Mouse (Mus musculus): ENCODE measurements around the gene Fem1a. TPM values are rescaled to one million over a fixed set of nuclear protein-coding genes. Genes with fewer than 3 reads are reported as not detected.
A peak's percentile ranks its signal among the peaks of the same experiment; 100 is the strongest.

Fem1a gene
- polyA plus RNA-seq (2015; fragmentation: Nextera tagmentation; extraction: Ambion mirVana) = 14.9 and 19.7 TPM in 2 replicates

DNA sequence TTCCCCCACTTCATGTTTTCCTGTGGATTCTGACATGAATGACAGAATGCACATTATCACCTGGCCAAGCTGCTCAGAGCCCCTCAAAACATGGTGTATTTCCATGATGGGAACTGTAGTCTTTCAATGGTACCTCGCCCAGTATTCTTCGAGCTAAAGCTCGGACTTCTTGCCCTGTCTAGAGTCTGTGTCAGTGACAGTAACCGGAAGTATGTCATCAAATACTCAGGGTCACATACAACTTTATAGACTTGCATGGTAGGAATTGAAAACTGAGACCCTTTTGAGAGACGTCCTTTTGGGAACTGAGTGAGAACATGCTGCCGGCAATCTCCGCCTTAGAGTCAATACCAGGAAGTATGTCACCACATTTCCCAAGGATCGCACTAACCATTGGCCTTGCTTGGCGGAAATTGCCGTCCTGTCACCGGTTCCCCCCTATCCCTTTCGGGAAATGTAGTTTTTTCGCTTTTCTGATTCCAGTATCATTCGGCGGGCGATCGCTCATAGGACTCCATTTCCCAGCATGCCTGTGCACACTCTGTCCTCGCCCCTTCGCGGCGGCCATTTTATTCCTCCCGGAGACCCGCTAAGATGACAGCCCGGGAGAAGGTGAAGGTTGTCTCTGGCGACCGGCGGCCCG, at the start of gene Fem1a:
Gene Fem1a, plus strand, starts transcription at position 572 of the 643 bp plus-strand sequence.
- no peaks in the 10 kb centered on the region for H3K27me3 ChIP-seq
- under 1% methylated on average over 28 of the region's 28 CpGs for WGBS
- peak; percentile 93 for ATAC-seq (ENCODE audit: insufficient number of reproducible peaks, low FRiP score, low TSS enrichment, low read depth)
- peak within 1 kb of the TSS; percentile 96 for H3K4me2 ChIP-seq
- no peaks in the 10 kb centered on the region for H3K9me3 ChIP-seq
- H3K4me1 ChIP-seq = peaks cover 49% of the 10 kb centered on the region
- H3K9ac ChIP-seq = peak within 1 kb of the TSS; percentile 51
- H3K27ac ChIP-seq = peak within 1 kb of the TSS; percentile 96
- peak within 1 kb of the TSS; percentile 66 for H3K4me3 ChIP-seq
- peaks cover 32% of the 10 kb centered on the region for H3K36me3 ChIP-seq

DNA sequence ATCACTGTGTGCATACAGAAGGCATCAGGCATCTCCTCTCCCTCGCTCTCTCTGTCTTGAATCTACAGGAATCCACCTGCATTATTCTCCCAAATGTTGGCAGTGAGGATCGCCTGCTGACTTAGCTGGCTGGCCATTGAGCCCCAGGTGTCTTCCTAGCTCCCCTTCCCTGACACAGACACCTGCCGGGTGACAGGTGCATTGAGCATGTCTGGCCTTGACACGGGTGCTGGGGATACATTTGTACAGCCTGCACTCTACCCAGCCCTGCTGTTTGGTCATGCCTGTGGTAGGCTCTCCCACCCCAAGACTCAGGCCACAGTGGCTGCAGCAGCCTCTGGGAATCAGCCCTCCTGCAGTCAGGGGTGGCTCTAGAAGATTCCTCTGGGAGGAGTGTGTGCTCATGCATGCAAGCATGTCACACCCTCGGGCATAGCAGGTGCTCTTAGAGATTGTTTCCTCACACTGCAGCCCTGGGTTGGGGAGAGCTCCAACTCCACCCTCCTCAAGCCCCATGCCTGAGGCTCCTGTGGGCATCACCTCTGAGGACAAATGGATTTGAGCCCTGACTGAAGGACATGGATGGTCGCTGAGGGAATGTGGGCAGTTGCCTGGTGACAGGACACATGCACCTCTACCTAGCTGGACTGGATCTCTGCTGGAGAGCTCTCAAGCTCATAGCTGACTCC, 49.5 kb upstream of the Fem1a start:
- ATAC-seq (ENCODE audit: insufficient number of reproducible peaks, low FRiP score, low TSS enrichment, low read depth) = no peak
- WGBS = 85% methylated on average over 6 of the region's 6 CpGs
- H3K27ac ChIP-seq = no peak overlapping the region

DNA sequence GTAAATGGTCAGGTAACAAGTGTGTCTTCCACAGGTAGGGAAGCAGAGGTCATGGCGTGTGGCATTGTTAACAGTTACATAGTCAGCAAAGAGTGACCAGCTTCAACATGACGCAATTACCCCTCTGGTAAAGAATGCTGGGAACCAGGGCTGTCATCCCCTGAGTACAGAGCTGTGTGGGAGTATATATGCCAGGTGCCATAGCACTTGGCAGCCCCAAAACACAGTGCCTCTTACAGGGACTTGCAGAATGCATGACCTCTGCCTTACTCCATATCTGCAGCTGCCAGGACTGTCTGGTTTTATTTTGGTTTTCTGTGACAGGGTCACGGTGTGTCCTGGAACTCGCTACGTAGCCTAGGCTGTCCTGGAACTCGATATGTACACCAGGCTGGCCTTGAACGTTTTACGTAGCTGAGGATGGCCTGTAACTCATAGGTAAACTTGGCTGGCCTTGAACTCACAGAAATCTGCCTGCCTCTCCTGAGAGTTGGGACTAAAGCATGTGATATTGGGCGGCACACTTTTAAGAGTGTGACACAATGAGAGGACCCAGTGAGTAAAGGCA, 48.6 kb upstream of the Fem1a start:
- H3K4me3 ChIP-seq = no peak overlapping the region
- H3K4me2 ChIP-seq = no peak overlapping the region
- H3K27me3 ChIP-seq = no peaks in the 10 kb centered on the region
- no peak overlapping the region for H3K9ac ChIP-seq
- ATAC-seq (ENCODE audit: insufficient number of reproducible peaks, low FRiP score, low TSS enrichment, low read depth) = no peak
- no peaks in the 10 kb centered on the region for H3K9me3 ChIP-seq
- H3K27ac ChIP-seq = no peak overlapping the region
- H3K36me3 ChIP-seq = peaks cover 91% of the 10 kb centered on the region
- 87% methylated on average over 9 of the region's 9 CpGs for WGBS
- peaks cover 3% of the 10 kb centered on the region; the same call in 1 of the 2 replicates for H3K4me1 ChIP-seq

More for the DNA sequence above, 49.5 kb upstream of the Fem1a start:
- H3K4me3 ChIP-seq = no peak overlapping the region
- H3K36me3 ChIP-seq = peaks cover 99% of the 10 kb centered on the region
- no peak overlapping the region for H3K4me2 ChIP-seq
- H3K9ac ChIP-seq = no peak overlapping the region
- no peaks in the 10 kb centered on the region for H3K4me1 ChIP-seq
- H3K27me3 ChIP-seq = no peaks in the 10 kb centered on the region
- H3K9me3 ChIP-seq = no peaks in the 10 kb centered on the region

DNA sequence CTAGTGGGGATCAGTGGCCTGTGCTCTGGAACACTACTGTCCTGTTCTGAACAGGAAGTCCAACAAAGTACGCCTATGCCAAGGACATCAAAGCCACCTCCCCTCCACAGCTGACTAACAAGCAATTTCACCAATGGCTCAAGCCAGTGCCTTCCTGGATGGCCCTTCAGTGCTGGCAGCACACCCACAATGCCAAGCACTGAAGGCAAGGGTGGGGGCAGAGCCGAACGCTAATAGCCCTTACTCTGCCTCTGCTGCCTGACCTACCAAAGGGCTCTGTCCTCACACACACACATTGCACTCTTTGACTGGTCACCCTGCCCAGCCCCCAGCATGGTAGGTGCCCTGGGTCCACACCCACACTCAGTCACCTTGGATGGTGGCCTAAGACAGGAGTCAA, 47.8 kb upstream of the Fem1a start:
- H3K27me3 ChIP-seq = no peaks in the 10 kb centered on the region
- no peak overlapping the region for H3K4me3 ChIP-seq
- no peaks in the 10 kb centered on the region for H3K9me3 ChIP-seq
- WGBS = 86% methylated on average over 3 of the region's 3 CpGs
- H3K9ac ChIP-seq = no peak overlapping the region
- H3K36me3 ChIP-seq = peaks cover 85% of the 10 kb centered on the region
- H3K4me2 ChIP-seq = no peak overlapping the region
- peaks cover 3% of the 10 kb centered on the region; the same call in 1 of the 2 replicates for H3K4me1 ChIP-seq
- ATAC-seq (ENCODE audit: insufficient number of reproducible peaks, low FRiP score, low TSS enrichment, low read depth) = no peak
- H3K27ac ChIP-seq = no peak overlapping the region

DNA sequence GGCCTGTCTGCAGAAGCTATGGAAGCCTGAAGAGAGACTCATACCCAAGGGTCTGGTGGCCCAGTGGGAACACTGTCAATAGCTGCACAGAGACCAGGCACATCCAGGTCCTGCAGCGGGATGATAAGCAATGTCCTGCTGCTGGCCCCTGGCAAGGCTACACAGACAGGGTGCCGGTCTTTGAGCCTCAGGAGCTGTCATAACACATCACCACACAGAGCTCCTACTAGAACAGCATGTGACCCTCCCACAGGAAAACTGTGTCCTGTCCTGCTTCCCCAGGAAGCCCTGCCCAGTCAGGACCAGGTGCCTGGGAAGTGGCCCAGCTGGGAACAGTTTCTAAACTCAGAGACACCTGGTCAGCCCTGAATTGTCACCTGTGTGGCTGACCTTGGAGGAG, 45.5 kb upstream of the Fem1a start:
- Histone ChIP-seq H3K36me3 (peaks cover 62% of the 10 kb centered on the region), H3K27ac (no peak overlapping the region), H3K4me3 (no peak overlapping the region), H3K9me3 (no peaks in the 10 kb centered on the region), H3K4me1 (peaks cover 3% of the 10 kb centered on the region; the same call in 1 of the 2 replicates), H3K9ac (no peak overlapping the region), H3K4me2 (no peak overlapping the region), H3K27me3 (no peaks in the 10 kb centered on the region)
- ATAC-seq (ENCODE audit: insufficient number of reproducible peaks, low FRiP score, low TSS enrichment, low read depth) = no peak
- 74% methylated on average over 2 of the region's 2 CpGs for WGBS

DNA sequence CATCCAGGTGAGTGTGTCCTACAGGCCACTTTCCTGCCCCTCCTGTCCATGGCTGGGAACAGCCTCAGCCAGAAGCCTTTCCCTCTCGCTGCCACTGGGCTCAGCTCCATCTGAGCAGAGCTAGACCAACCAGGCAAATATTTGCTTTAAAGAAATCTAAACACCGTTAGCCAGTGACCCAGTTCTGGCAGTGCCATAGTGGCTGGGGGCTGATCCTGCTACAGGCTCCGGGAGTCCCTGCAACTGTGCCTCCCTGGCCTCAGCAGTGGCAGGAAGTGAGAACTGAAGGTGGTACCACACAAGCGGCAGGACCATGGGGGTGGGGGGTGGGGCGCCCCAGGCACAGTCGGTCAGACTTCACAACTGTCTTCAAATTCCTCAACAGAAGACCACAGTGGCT, 43.9 kb upstream of the Fem1a start:
- no peak for ATAC-seq (ENCODE audit: insufficient number of reproducible peaks, low FRiP score, low TSS enrichment, low read depth)

DNA sequence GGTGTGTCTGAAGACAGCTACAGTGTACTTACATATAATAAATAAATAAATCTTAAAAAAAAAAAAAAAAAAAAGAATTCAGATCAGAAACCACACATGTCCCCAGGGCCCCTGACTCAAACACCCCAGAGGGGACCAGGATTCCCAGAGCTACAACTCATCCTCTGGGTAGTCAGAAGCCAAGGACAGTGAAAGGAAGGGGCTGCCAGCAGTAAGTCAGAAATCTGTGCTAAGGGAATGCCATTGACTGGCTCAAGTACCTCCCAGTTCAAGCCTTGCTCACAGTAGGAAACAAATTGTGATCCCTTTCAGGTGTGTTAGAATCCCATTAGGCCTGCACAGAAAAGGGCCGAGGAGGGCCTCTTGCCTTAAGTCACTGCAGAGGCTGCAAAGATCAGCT, 42.4 kb upstream of the Fem1a start:
- no peak overlapping the region for H3K27ac ChIP-seq
- peaks cover 31% of the 10 kb centered on the region for H3K36me3 ChIP-seq
- H3K9ac ChIP-seq = no peak overlapping the region
- H3K9me3 ChIP-seq = no peaks in the 10 kb centered on the region
- no peak for ATAC-seq (ENCODE audit: insufficient number of reproducible peaks, low FRiP score, low TSS enrichment, low read depth)
- 76% methylated on average over 1 of the region's 1 CpGs for WGBS
- no peaks in the 10 kb centered on the region for H3K27me3 ChIP-seq
- peaks cover 22% of the 10 kb centered on the region for H3K4me1 ChIP-seq
- H3K4me2 ChIP-seq = no peak overlapping the region
- no peak overlapping the region for H3K4me3 ChIP-seq

More for the DNA sequence above, 43.9 kb upstream of the Fem1a start:
- Histone ChIP-seq H3K4me3 (no peak overlapping the region), H3K36me3 (peaks cover 46% of the 10 kb centered on the region), H3K4me1 (peaks cover 17% of the 10 kb centered on the region), H3K9ac (no peak overlapping the region), H3K27ac (peak overlapping the region; percentile 50; the same call in 1 of the 2 replicates), H3K27me3 (no peaks in the 10 kb centered on the region), H3K9me3 (no peaks in the 10 kb centered on the region), H3K4me2 (no peak overlapping the region)
- 61% methylated on average over 6 of the region's 6 CpGs for WGBS

DNA sequence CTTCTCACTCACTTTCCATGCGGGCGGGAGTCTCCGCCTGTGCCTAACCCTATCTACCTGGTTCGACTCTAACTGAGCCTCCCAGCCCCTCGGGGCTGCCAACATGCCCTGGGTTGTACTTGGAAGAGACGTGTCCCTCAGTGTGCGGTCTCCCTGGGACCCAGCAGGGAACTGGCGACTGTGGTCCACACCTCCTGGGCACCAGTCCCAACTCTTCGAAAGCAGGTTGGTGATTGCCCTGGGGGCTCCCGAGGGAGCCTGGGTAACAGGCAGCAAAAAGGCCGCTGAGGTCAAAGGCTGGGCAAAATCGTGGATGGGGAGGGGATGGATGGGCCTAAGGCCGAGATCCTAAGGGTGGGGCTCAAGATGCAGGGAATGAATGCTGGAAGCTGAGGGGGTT, 38.9 kb upstream of the Fem1a start:
- Histone ChIP-seq H3K9me3 (no peaks in the 10 kb centered on the region), H3K27ac (no peak overlapping the region), H3K9ac (peak overlapping the region; percentile 87), H3K36me3 (peaks cover 3% of the 10 kb centered on the region), H3K27me3 (no peaks in the 10 kb centered on the region), H3K4me1 (peaks cover 18% of the 10 kb centered on the region), H3K4me2 (peak overlapping the region; percentile 78), H3K4me3 (peak overlapping the region; percentile 81)
- ATAC-seq (ENCODE audit: insufficient number of reproducible peaks, low FRiP score, low TSS enrichment, low read depth) = no peak
- WGBS = 62% methylated on average over 13 of the region's 13 CpGs

DNA sequence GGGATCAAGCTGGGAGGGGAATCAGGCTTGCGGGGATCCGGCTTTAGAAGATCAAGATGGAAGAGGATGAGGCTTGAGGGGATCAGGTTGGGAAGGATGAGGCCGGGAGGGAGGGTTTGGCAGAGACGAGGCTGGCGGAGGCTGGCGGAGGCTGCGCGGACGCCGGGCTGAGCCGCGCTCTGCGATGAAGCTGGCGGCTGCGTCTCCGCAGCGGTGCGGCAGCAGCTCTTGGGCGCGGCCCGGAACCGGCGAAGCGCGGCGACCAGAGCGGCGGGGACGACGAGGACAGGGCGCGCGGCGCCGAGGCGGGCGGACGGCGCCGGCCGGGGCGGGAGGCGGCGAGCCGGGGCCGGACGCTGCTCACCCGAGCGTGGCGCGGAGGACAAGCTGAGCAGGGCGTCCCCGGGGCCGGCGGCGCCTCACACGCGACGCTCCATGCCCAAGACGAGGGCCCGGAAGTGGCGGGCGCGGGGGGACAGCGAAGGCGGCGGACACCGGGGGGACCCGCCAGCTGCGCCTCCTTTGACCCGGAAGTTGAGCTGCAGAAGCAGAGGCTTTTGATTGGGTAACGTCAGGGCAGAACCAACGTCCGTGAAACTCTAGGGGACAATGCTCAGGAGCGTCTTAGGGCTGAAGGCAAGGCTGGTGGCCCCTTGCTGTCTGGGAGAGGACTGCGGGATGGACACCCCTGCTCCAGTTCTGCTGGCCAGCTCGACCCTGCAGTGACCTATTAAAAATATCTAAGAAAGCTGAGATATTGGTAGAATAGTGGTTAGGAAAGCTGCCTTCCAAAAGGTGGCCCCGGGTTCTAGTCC, 38.0 kb upstream of the Fem1a start, which contains the start of gene Dpp9:
Gene Dpp9, minus strand, starts transcription at position 529 of the 815 bp plus-strand sequence.
- Histone ChIP-seq H3K4me3 (peak within 1 kb of the TSS; percentile 81), H3K27me3 (no peaks in the 10 kb centered on the region), H3K4me1 (peaks cover 18% of the 10 kb centered on the region), H3K36me3 (no peaks in the 10 kb centered on the region; the same call in 1 of the 2 replicates), H3K27ac (peak within 1 kb of the TSS; percentile 89), H3K9ac (peak within 1 kb of the TSS; percentile 87), H3K9me3 (no peaks in the 10 kb centered on the region), H3K4me2 (peak within 1 kb of the TSS; percentile 78)
- peak; percentile 97 for ATAC-seq (ENCODE audit: insufficient number of reproducible peaks, low FRiP score, low TSS enrichment, low read depth)
- WGBS = under 1% methylated on average over 71 of the region's 78 CpGs

DNA sequence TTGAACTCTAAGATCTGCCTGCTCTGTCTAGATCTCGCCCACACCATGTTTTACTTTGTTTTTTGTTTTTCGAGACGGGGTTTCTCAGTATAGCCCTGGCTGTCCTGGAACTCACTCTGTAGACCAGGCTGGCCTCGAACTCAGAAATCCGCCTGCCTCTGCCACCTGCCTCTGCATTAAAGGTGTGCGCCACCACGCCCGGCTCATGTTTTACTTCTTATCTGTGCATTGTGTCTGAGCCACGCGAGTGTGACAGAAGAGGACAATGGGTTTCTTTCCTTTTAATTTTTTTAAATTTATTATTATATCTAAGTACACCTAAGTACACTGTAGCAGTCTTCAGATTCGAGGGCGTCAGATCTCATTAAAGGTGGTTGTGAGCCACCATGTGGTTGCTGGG, 37.4 kb upstream of the Fem1a start:
- Histone ChIP-seq H3K36me3 (no peaks in the 10 kb centered on the region; the same call in 1 of the 2 replicates), H3K9me3 (no peaks in the 10 kb centered on the region), H3K4me2 (peak overlapping the region; percentile 78), H3K4me1 (peaks cover 18% of the 10 kb centered on the region), H3K4me3 (peak overlapping the region; percentile 81), H3K27ac (peak overlapping the region; percentile 79), H3K9ac (peak overlapping the region; percentile 87), H3K27me3 (no peaks in the 10 kb centered on the region)
- no peak for ATAC-seq (ENCODE audit: insufficient number of reproducible peaks, low FRiP score, low TSS enrichment, low read depth)
- WGBS = 44% methylated on average over 12 of the region's 12 CpGs

DNA sequence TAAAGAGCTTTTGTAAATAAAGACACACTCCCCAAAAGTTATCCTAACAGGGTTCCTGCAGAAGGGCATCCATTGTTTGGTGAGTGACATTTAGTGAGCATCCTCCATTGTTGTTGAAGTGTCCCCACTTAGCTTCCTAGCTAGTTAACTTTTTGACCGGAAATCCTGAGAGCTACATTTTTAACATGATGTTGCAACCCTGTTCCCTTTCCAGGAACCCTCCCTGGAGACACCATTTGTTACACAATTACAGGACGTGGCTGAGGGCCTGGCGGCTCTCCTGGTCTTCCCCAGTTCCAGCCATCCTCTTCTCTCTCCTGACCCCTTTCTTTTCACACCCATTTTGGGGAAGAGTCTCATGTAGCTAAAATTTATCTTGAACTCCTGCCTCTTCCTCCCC, 36.8 kb upstream of the Fem1a start:
- Histone ChIP-seq H3K27ac (no peak overlapping the region), H3K27me3 (no peaks in the 10 kb centered on the region), H3K4me1 (peaks cover 18% of the 10 kb centered on the region), H3K4me3 (no peak overlapping the region), H3K36me3 (no peaks in the 10 kb centered on the region; the same call in 1 of the 2 replicates), H3K4me2 (peak overlapping the region; percentile 78; the same call in 1 of the 2 replicates), H3K9me3 (no peaks in the 10 kb centered on the region), H3K9ac (no peak overlapping the region)
- 50% methylated on average over 3 of the region's 3 CpGs for WGBS
- no peak for ATAC-seq (ENCODE audit: insufficient number of reproducible peaks, low FRiP score, low TSS enrichment, low read depth)

Data from limb, embryonic 15.5 days (tissue).